Mouse (Mus musculus): ENCODE results near the gene Irf4.

DNA sequence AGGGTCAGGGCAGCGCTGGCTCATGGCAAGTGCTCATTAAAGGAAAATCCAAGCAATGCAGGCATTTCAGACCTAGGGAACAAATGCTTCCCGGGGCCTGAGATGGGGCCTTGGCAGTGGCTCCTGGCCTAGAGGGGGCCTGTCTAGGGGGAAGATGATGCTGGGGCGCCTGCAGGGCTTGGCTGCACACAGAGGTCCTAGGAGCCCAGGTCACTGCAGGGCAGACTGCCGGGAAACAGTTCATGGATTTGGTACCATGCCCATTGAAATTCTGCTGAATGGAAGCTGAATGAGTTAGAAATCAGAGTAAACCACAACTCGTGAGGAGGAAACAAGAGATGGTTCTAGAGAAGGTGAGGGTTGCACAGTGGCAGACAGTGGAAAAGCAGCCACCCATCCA lies 41.0 kb downstream of the Irf4 start:
- TF ChIP-seq GATA1 (IDR thresholded peaks at IDR 0.05; ENCODE audit: borderline replicate concordance, low read length) (no peak), FLI1 (IDR thresholded peaks at IDR 0.05; ENCODE audit: low read length) (no peak)

Data from megakaryocyte, embryonic 14.5 days (primary cell).